Mouse (Mus musculus): ENCODE measurements around the gene Ndufa6. TPM values are rescaled to one million over a fixed set of nuclear protein-coding genes. Genes with fewer than 3 reads are reported as not detected.
A peak's percentile ranks its signal among the peaks of the same experiment; 100 is the strongest.

The Ndufa6 gene
- 256 and 306 TPM in 2 replicates for total RNA-seq (2012; rRNA removed)

- in situ Hi-C loops (cut with MboI; ENCODE audit: low sequenced_read_pairs in 2 of 2, unreplicated experiment in 2 of 2) = loop anchor here in 1 of 2 experiments (10.0 kb wide), 1 partner anchor 690 kb away; no protein-coding TSS in a partner anchor
- Histone ChIP-seq H3K9me3 (ENCODE audit: control insufficient read depth, insufficient read depth, low read depth, low read length) (no peaks in the 10 kb centered on the region), H3K36me3 (ENCODE audit: control insufficient read depth, insufficient read depth, low read length, poor library complexity, severe bottlenecking) (peaks cover 11% of the 10 kb centered on the region), H3K9ac (ENCODE audit: insufficient read depth, low read depth, low read length, poor library complexity, severe bottlenecking) (peak within 1 kb of the TSS; percentile 96), H3K4me1 (ENCODE audit: control insufficient read depth in 2 of 2, insufficient read depth in 2 of 2, low read length in 2 of 2, poor library complexity in 1 of 2) (peaks cover 0 to 8% of the 10 kb centered on the region in 2 experiments; a peak in 1 of 4 replicates), H3K4me3 (ENCODE audit: insufficient read depth in 1 of 2, low read depth in 1 of 2, low read length in 2 of 2, poor library complexity in 1 of 2, severe bottlenecking in 1 of 2) (peak within 1 kb of the TSS; percentile 86 to 90), H3K27ac (ENCODE audit: insufficient read depth, low read depth, low read length, poor library complexity, severe bottlenecking) (peak within 1 kb of the TSS; percentile 65)
- DNase-seq (ENCODE audit: low read depth, low spot score) = peak; percentile 95
- TF ChIP-seq ZC3H11A (IDR thresholded peaks at IDR 0.05; ENCODE audit: borderline replicate concordance, low read depth, low read length) (peak; percentile 40; the same call in 1 of the 2 replicates), HCFC1 (IDR thresholded peaks at IDR 0.05; ENCODE audit: borderline replicate concordance, insufficient read depth, low read length) (no peak)
Measured at GRCm38 (mm10) chr15:82354126-82354945, at the start of gene Ndufa6. Gene Ndufa6, minus strand, starts transcription at chr15:82354322.

DNA sequence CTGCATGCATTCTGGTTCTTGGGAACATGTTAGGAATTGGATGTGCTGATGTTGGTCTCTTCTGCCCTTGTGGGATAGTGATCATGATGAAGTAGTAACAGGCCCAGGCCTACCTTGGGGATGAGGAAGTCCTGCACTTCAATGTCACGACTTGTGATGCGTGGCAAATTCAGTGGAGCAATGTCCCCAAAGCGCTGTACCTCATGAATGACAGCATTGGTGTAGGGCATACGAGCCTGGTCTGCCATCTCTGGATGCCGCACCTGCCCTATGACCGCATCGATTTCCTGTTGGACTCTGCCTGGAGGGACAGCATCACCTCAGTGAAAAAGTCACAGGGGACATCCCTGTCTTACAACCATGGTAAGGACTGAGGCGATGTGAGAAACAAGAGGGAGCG is 49.5 kb upstream of the Ndufa6 start:
- H3K9me3 ChIP-seq (ENCODE audit: control insufficient read depth, insufficient read depth, low read depth, low read length) = no peaks in the 10 kb centered on the region
- in situ Hi-C loops (cut with MboI; ENCODE audit: low sequenced_read_pairs in 2 of 2, unreplicated experiment in 2 of 2) = no loop called here
- DNase-seq (ENCODE audit: low read depth, low spot score) = no peak

GRCm38 (mm10) chr15:82402741-82403140 is 48.6 kb upstream of the Ndufa6 start:
- TF ChIP-seq ZNF384 (IDR thresholded peaks at IDR 0.05; ENCODE audit: low read depth, low read length) = no peak
- TF ChIP-seq HCFC1 (IDR thresholded peaks at IDR 0.05; ENCODE audit: borderline replicate concordance, insufficient read depth, low read length) = no peak
- no peak for TF ChIP-seq CHD2 (IDR thresholded peaks at IDR 0.05; ENCODE audit: low read depth, low read length)
- no peak for TF ChIP-seq MAFK (IDR thresholded peaks at IDR 0.05; ENCODE audit: insufficient read depth, low read depth, low read length)
- TF ChIP-seq ZC3H11A (IDR thresholded peaks at IDR 0.05; ENCODE audit: borderline replicate concordance, low read depth, low read length) = no peak
- Histone ChIP-seq H3K9ac (ENCODE audit: insufficient read depth, low read depth, low read length, poor library complexity, severe bottlenecking) (no peak overlapping the region), H3K9me3 (ENCODE audit: control insufficient read depth, insufficient read depth, low read depth, low read length) (no peaks in the 10 kb centered on the region), H3K27ac (ENCODE audit: insufficient read depth, low read depth, low read length, poor library complexity, severe bottlenecking) (no peak overlapping the region), H3K4me1 (ENCODE audit: control insufficient read depth in 2 of 2, insufficient read depth in 2 of 2, low read length in 2 of 2, poor library complexity in 1 of 2) (no peaks in the 10 kb centered on the region), H3K36me3 (ENCODE audit: control insufficient read depth, insufficient read depth, low read length, poor library complexity, severe bottlenecking) (no peaks in the 10 kb centered on the region), H3K4me3 (ENCODE audit: insufficient read depth in 1 of 2, low read depth in 1 of 2, low read length in 2 of 2, poor library complexity in 1 of 2, severe bottlenecking in 1 of 2) (no peak overlapping the region)
- no peak for DNase-seq (ENCODE audit: low read depth, low spot score)
- in situ Hi-C loops (cut with MboI; ENCODE audit: low sequenced_read_pairs in 2 of 2, unreplicated experiment in 2 of 2) = no loop called here

More for the DNA sequence above, 49.5 kb upstream of the Ndufa6 start:
- no peak for TF ChIP-seq MAFK (IDR thresholded peaks at IDR 0.05; ENCODE audit: insufficient read depth, low read depth, low read length)
- TF ChIP-seq HCFC1 (IDR thresholded peaks at IDR 0.05; ENCODE audit: borderline replicate concordance, insufficient read depth, low read length) = no peak
- TF ChIP-seq ZC3H11A (IDR thresholded peaks at IDR 0.05; ENCODE audit: borderline replicate concordance, low read depth, low read length) = no peak
- TF ChIP-seq ZNF384 (IDR thresholded peaks at IDR 0.05; ENCODE audit: low read depth, low read length) = no peak
- no peak for TF ChIP-seq CHD2 (IDR thresholded peaks at IDR 0.05; ENCODE audit: low read depth, low read length)
- no peak overlapping the region for H3K9ac ChIP-seq (ENCODE audit: insufficient read depth, low read depth, low read length, poor library complexity, severe bottlenecking)
- no peak overlapping the region for H3K4me3 ChIP-seq (ENCODE audit: insufficient read depth in 1 of 2, low read depth in 1 of 2, low read length in 2 of 2, poor library complexity in 1 of 2, severe bottlenecking in 1 of 2)
- no peaks in the 10 kb centered on the region for H3K4me1 ChIP-seq (ENCODE audit: control insufficient read depth in 2 of 2, insufficient read depth in 2 of 2, low read length in 2 of 2, poor library complexity in 1 of 2)
- H3K27ac ChIP-seq (ENCODE audit: insufficient read depth, low read depth, low read length, poor library complexity, severe bottlenecking) = no peak overlapping the region
- H3K36me3 ChIP-seq (ENCODE audit: control insufficient read depth, insufficient read depth, low read length, poor library complexity, severe bottlenecking) = no peaks in the 10 kb centered on the region

DNA sequence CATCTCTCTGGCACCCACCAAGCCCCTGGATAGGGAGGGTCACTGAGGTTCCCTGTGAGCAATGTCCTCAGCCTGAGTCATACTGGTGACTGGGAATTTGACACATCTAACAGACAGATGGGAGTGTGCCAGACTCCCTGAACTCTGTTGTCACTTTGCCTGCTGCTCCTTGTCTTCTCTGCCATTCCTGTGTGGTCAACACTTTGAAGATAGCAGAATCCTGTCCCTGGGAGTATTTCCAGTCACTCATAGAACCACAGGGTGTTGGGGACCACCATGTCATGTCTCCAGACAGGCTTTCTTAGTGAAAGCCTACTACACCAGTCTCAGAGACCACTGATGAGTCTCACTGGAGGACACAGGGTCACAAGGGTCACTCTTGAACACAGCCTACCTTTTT is 48.0 kb upstream of the Ndufa6 start:
- Histone ChIP-seq H3K4me3 (ENCODE audit: insufficient read depth in 1 of 2, low read depth in 1 of 2, low read length in 2 of 2, poor library complexity in 1 of 2, severe bottlenecking in 1 of 2) (no peak overlapping the region), H3K4me1 (ENCODE audit: control insufficient read depth in 2 of 2, insufficient read depth in 2 of 2, low read length in 2 of 2, poor library complexity in 1 of 2) (no peaks in the 10 kb centered on the region), H3K9me3 (ENCODE audit: control insufficient read depth, insufficient read depth, low read depth, low read length) (no peaks in the 10 kb centered on the region), H3K9ac (ENCODE audit: insufficient read depth, low read depth, low read length, poor library complexity, severe bottlenecking) (no peak overlapping the region), H3K36me3 (ENCODE audit: control insufficient read depth, insufficient read depth, low read length, poor library complexity, severe bottlenecking) (no peaks in the 10 kb centered on the region), H3K27ac (ENCODE audit: insufficient read depth, low read depth, low read length, poor library complexity, severe bottlenecking) (no peak overlapping the region)
- TF ChIP-seq MAFK (IDR thresholded peaks at IDR 0.05; ENCODE audit: insufficient read depth, low read depth, low read length) (no peak), ZC3H11A (IDR thresholded peaks at IDR 0.05; ENCODE audit: borderline replicate concordance, low read depth, low read length) (no peak), CHD2 (IDR thresholded peaks at IDR 0.05; ENCODE audit: low read depth, low read length) (no peak), ZNF384 (IDR thresholded peaks at IDR 0.05; ENCODE audit: low read depth, low read length) (no peak), HCFC1 (IDR thresholded peaks at IDR 0.05; ENCODE audit: borderline replicate concordance, insufficient read depth, low read length) (no peak)
- DNase-seq (ENCODE audit: low read depth, low spot score) = no peak
- in situ Hi-C loops (cut with MboI; ENCODE audit: low sequenced_read_pairs in 2 of 2, unreplicated experiment in 2 of 2) = no loop called here
